Mouse (Mus musculus): Measurements from ENCODE around the gene Smagp. TPM values are rescaled to one million over a fixed set of nuclear protein-coding genes. Genes with fewer than 3 reads are reported as not detected.
"Not testable (repeated sequence)": the region's sequence is repeated elsewhere in the genome, so short reads cannot be mapped to it uniquely, and the experiment has no call there.

The Smagp gene
- polyA plus RNA-seq, 1 experiment from 2014 or later, result 1.6 TPM

DNA sequence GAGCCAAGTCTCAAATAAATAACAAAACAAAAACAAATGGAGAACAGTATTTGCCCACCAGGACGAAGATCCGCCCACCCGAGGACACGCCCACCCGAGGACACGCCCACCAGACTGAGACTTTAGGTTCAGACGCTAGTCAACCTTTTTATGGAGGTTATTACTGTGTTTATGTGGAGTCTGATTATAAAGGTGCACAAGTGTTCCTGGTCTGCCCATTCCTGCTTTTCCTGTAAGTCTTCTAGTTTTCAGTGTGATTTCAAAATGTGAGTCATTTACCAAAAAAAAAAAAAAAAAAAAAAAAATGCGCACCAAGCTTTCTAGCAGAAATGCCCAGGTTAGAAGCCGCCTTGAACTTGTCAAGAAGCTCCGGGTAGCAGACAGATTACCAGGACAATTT, 9.5 kb downstream of the Smagp start:
- DNase-seq (ENCODE audit: low spot score) (no peak), ATAC-seq (no peak)
- Histone ChIP-seq H3K4me2 (ENCODE audit: low read length) (no peak overlapping the region), H3K9ac (ENCODE audit: low read length) (no peak overlapping the region), H3K36me3 (ENCODE audit: control insufficient read depth, insufficient read depth, low read length) (no peaks in the 10 kb centered on the region), H3K9me3 (replicated peaks; ENCODE audit: control insufficient read depth, low read length) (no peaks in the 10 kb centered on the region), H3K27ac (ENCODE audit: low read depth, low read length) (no peak overlapping the region), H3K4me1 (ENCODE audit: control insufficient read depth, insufficient read depth, low read length) (no peaks in the 10 kb centered on the region), H3K4me3 (ENCODE audit: low read depth, low read length) (no peak overlapping the region), H3K27me3 (replicated peaks; ENCODE audit: control insufficient read depth, insufficient read depth, low read length) (no peaks in the 10 kb centered on the region)
- 18% methylated on average over 10 of the region's 10 CpGs for WGBS

DNA sequence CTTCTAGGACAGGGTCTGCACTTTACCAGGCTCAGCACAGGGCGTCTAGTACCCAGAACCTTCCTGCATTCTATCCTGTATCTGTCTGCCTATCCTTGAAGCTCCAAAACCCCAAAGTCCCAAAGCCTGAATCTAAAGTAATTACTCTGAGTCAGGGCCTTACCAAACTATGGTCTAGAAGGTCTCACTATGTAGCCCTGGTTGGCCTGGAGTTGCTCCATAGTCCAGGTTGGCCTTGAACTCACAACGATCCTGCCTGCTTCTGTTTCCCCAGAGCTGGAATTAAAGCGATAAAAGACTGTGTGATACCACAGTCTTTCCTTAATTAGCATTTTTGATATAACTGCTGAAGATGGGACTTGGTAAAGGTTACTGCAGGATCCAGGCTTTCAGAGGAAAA, 12.3 kb downstream of the Smagp start:
- peaks cover 19% of the 10 kb centered on the region for H3K36me3 ChIP-seq (ENCODE audit: control insufficient read depth, insufficient read depth, low read length)
- ATAC-seq (no peak), DNase-seq (ENCODE audit: low spot score) (no peak)
- H3K27me3 ChIP-seq (replicated peaks; ENCODE audit: control insufficient read depth, insufficient read depth, low read length), result no peaks in the 10 kb centered on the region
- no peaks in the 10 kb centered on the region for H3K4me1 ChIP-seq (ENCODE audit: control insufficient read depth, insufficient read depth, low read length)
- H3K9ac ChIP-seq (ENCODE audit: low read length), result no peak overlapping the region
- no peaks in the 10 kb centered on the region for H3K9me3 ChIP-seq (replicated peaks; ENCODE audit: control insufficient read depth, low read length)
- no peak overlapping the region for H3K4me2 ChIP-seq (ENCODE audit: low read length)
- 79% methylated on average over 3 of the region's 3 CpGs for WGBS
- no peak overlapping the region for H3K27ac ChIP-seq (ENCODE audit: low read depth, low read length)
- no peak overlapping the region for H3K4me3 ChIP-seq (ENCODE audit: low read depth, low read length)

DNA sequence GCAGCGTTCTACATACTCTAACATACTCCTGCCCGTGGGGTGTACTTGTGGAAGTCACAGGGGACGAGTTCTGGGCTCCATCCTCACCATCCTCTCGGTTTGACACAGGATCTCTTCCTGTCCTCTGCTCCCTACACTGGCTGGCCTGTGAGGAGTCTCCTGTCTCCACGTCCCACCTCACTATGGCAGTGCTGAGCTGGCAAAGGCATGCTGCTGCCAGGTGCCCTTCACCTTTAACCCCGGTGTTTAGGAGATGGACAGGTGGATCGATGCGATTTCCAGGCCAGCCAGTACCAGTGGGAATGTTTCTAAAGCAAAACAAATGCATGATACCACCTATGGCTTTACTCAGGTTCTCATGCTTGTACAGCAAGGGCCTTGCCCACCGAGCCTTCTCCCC, 13.0 kb downstream of the Smagp start:
- H3K27ac ChIP-seq (ENCODE audit: low read depth, low read length), result no peak overlapping the region
- no peak overlapping the region for H3K4me3 ChIP-seq (ENCODE audit: low read depth, low read length)
- H3K4me2 ChIP-seq (ENCODE audit: low read length), result no peak overlapping the region
- H3K4me1 ChIP-seq (ENCODE audit: control insufficient read depth, insufficient read depth, low read length), result no peaks in the 10 kb centered on the region
- no peak overlapping the region for H3K9ac ChIP-seq (ENCODE audit: low read length)
- ATAC-seq, result no peak
- H3K36me3 ChIP-seq (ENCODE audit: control insufficient read depth, insufficient read depth, low read length), result peaks cover 26% of the 10 kb centered on the region
- H3K9me3 ChIP-seq (replicated peaks; ENCODE audit: control insufficient read depth, low read length), result no peaks in the 10 kb centered on the region
- 86% methylated on average over 9 of the region's 9 CpGs for WGBS
- no peaks in the 10 kb centered on the region for H3K27me3 ChIP-seq (replicated peaks; ENCODE audit: control insufficient read depth, insufficient read depth, low read length)
- no peak for DNase-seq (ENCODE audit: low spot score)

DNA sequence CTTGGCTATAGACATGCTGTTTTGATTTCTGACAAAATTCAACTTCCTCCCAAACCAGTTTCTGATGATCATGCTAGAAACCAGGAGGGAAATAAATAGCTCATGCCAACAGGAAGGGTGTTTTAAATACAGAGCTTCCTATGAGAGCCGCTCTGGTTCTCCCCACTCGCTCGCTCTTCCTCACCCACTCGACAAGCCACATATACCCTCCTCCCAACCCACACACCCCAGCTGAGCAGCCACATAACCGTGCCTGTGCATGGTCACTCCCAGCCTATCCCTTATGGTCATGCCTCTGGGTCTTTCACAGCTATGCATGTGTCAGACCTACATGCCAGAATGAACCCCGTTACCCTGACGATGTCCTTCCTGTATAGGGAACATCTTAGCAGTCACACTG, 14.6 kb downstream of the Smagp start:
- DNase-seq (ENCODE audit: low spot score), result no peak
- 83% methylated on average over 7 of the region's 7 CpGs for WGBS
- H3K27me3 ChIP-seq (replicated peaks; ENCODE audit: control insufficient read depth, insufficient read depth, low read length), result no peaks in the 10 kb centered on the region

DNA sequence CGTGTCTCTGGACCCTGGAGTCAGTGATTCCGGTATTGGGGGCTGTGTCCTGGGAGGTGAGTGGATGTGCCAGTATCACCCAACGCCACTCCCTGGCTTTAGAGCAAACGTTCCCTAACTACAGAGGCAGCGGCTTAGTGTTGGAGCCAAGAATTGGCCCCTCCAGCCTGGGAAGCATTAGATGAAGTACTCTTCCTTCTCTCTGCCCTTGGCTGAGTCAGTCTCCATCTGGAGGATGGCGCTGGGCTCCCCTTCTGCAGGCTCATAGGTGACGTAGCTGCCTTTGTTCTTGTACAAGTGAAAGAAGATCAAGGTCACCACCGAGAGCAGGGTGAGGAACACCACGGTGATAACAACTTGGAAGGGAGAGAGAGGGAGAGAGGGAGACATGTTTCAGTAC, 15.1 kb downstream of the Smagp start:
- 80% methylated on average over 9 of the region's 9 CpGs for WGBS
- not testable (repeated sequence) for H3K27me3 ChIP-seq (replicated peaks; ENCODE audit: control insufficient read depth, insufficient read depth, low read length); H3K4me1 ChIP-seq (ENCODE audit: control insufficient read depth, insufficient read depth, low read length); H3K27ac ChIP-seq (ENCODE audit: low read depth, low read length); H3K4me2 ChIP-seq (ENCODE audit: low read length); DNase-seq (ENCODE audit: low spot score); ATAC-seq; H3K4me3 ChIP-seq (ENCODE audit: low read depth, low read length); H3K9me3 ChIP-seq (replicated peaks; ENCODE audit: control insufficient read depth, low read length); H3K9ac ChIP-seq (ENCODE audit: low read length)
- peaks cover 45% of the 10 kb centered on the region for H3K36me3 ChIP-seq (ENCODE audit: control insufficient read depth, insufficient read depth, low read length)

More for the DNA sequence above, 14.6 kb downstream of the Smagp start:
- ATAC-seq, result no peak
- Histone ChIP-seq H3K27ac (ENCODE audit: low read depth, low read length) (no peak overlapping the region), H3K4me1 (ENCODE audit: control insufficient read depth, insufficient read depth, low read length) (no peaks in the 10 kb centered on the region), H3K9ac (ENCODE audit: low read length) (no peak overlapping the region), H3K4me3 (ENCODE audit: low read depth, low read length) (no peak overlapping the region), H3K9me3 (replicated peaks; ENCODE audit: control insufficient read depth, low read length) (no peaks in the 10 kb centered on the region), H3K4me2 (ENCODE audit: low read length) (no peak overlapping the region), H3K36me3 (ENCODE audit: control insufficient read depth, insufficient read depth, low read length) (peaks cover 41% of the 10 kb centered on the region)

DNA sequence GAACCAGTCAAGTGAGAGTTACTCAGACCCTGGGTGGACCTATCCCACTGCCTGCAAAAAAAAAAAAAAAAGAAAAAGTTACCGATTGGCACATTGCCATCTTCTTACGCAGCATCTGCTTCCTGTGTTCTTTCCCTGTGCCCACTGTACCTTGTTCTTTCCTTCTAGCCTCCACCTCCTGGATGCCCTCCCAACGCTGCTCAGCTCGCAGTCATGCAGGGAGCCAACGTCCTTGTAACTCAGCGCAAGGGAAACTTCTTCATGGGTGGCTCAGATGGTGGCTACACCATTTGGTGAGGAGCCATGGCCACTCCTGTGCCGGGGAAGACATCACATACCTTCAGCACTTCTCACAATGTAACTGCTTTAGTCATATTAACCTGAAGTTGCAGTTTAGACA, 17.5 kb downstream of the Smagp start:
- WGBS, result 90% methylated on average over 7 of the region's 7 CpGs

DNA sequence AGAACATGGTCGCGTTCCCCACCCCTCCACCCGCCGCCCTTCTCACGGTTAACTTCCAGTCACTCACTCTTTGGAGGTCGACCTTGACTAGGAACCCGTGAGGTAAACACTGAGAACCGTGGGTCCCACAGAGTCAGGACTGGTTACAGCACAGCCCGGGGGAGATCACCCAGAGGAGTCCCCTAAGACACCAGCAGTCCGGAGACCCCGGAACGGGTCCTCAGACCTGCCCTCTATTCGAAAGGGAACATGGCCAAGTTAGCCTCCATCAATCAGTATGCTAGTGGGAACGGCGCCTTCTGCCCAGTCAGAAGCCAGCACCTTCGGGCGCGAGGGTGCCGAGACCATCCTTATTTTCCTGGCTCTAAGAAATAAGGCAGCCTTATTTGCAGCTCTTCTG, 20.5 kb downstream of the Smagp start:
- peak overlapping the region; percentile 95 for H3K4me3 ChIP-seq (ENCODE audit: low read depth, low read length)
- H3K4me1 ChIP-seq (ENCODE audit: control insufficient read depth, insufficient read depth, low read length), result peaks cover 7% of the 10 kb centered on the region
- H3K9me3 ChIP-seq (replicated peaks; ENCODE audit: control insufficient read depth, low read length), result no peaks in the 10 kb centered on the region
- ATAC-seq (peak; percentile 6; the same call in 1 of the 2 replicates), DNase-seq (ENCODE audit: low spot score) (no peak)
- H3K27ac ChIP-seq (ENCODE audit: low read depth, low read length), result peak overlapping the region; percentile 95
- H3K9ac ChIP-seq (ENCODE audit: low read length), result peak overlapping the region; percentile 90
- peaks cover 43% of the 10 kb centered on the region for H3K36me3 ChIP-seq (ENCODE audit: control insufficient read depth, insufficient read depth, low read length)
- H3K4me2 ChIP-seq (ENCODE audit: low read length), result peak overlapping the region; percentile 62
- WGBS, result under 1% methylated on average over 19 of the region's 19 CpGs
- H3K27me3 ChIP-seq (replicated peaks; ENCODE audit: control insufficient read depth, insufficient read depth, low read length), result no peaks in the 10 kb centered on the region

More for the DNA sequence above, 17.5 kb downstream of the Smagp start:
- DNase-seq (ENCODE audit: low spot score), result no peak
- peaks cover 45% of the 10 kb centered on the region for H3K36me3 ChIP-seq (ENCODE audit: control insufficient read depth, insufficient read depth, low read length)
- no peak overlapping the region for H3K4me3 ChIP-seq (ENCODE audit: low read depth, low read length)
- H3K9me3 ChIP-seq (replicated peaks; ENCODE audit: control insufficient read depth, low read length), result no peaks in the 10 kb centered on the region
- no peaks in the 10 kb centered on the region for H3K27me3 ChIP-seq (replicated peaks; ENCODE audit: control insufficient read depth, insufficient read depth, low read length)
- no peak for ATAC-seq
- no peak overlapping the region for H3K27ac ChIP-seq (ENCODE audit: low read depth, low read length)
- no peak overlapping the region for H3K4me2 ChIP-seq (ENCODE audit: low read length)
- H3K4me1 ChIP-seq (ENCODE audit: control insufficient read depth, insufficient read depth, low read length), result peaks cover 3% of the 10 kb centered on the region
- H3K9ac ChIP-seq (ENCODE audit: low read length), result no peak overlapping the region

DNA sequence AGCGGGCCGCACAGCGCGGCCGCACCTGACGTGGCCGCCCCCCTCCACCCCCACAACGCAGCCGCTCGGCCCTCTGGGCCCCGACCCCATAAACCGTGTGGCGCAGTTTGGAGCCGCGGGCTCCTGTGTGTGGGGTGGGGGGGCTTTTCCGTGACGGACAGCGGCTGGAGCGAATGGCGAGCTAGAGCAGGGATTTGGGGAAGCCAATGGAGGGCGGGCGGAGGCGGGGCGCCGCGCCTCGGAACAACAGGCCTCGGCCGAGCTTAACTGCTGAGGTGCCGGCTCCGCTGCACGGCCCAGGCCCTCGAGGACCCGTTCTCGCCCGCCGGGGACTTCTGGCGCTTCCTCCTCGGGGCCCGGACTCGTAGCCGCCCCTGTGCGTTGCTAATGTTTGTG, 20.9 kb downstream of the Smagp start:
- no peaks in the 10 kb centered on the region for H3K27me3 ChIP-seq (replicated peaks; ENCODE audit: control insufficient read depth, insufficient read depth, low read length)
- DNase-seq (ENCODE audit: low spot score) (peak; percentile 95), ATAC-seq (peak; percentile 88)
- H3K4me2 ChIP-seq (ENCODE audit: low read length), result peak overlapping the region; percentile 62
- no peaks in the 10 kb centered on the region for H3K9me3 ChIP-seq (replicated peaks; ENCODE audit: control insufficient read depth, low read length)
- under 1% methylated on average over 32 of the region's 43 CpGs for WGBS
- peak overlapping the region; percentile 95 for H3K4me3 ChIP-seq (ENCODE audit: low read depth, low read length)
- peaks cover 39% of the 10 kb centered on the region for H3K36me3 ChIP-seq (ENCODE audit: control insufficient read depth, insufficient read depth, low read length)
- peak overlapping the region; percentile 90 for H3K9ac ChIP-seq (ENCODE audit: low read length)
- H3K27ac ChIP-seq (ENCODE audit: low read depth, low read length), result peak overlapping the region; percentile 95
- H3K4me1 ChIP-seq (ENCODE audit: control insufficient read depth, insufficient read depth, low read length), result peaks cover 7% of the 10 kb centered on the region

DNA sequence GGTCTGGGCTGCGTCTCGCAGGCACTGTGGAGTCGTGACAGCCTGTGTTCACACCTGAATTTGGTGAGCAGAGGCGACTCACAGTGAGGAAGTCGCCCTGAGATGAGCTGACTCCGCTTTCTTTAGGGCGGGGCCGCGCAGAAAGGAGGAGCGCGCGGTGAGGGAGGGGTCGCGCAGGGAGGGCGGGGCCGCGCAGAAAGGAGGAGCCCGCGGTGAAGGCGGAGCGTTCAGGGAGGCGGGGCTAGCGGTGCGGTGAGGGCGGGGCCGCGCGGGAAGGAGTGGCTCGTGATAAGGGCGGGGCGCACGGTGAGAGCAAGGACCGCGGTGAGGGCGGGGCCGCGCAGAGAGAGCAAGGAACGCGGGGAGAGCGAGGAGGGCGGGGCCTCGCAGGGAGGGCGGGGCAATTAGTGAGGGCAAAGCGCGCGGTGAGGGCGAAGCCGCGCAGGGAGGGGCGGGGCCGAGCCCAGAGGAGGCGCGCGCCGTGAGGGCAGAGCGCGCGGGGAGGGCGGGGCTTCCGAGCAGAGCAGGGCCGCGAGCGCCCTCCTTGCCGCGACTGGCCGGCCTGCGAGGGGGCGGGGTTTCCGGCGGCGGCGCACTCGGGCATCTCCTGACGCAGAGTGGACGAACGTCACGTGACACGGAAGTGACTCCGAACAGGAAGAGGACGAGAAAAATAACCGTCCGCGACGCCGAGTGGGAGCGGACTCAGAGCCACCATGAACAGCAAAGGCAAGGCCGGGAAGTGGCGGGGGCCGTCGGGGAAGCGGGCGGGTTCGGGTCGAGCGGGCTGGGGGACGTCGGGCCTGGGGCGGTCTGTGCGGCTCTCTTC, 21.5 kb downstream of the Smagp start, which contains the start of gene Dazap2:
Dazap2 (plus strand) TSS at position 354 of the 829 bp plus-strand sequence.
- H3K9me3 ChIP-seq (replicated peaks; ENCODE audit: control insufficient read depth, low read length), result no peaks in the 10 kb centered on the region
- peaks cover 7% of the 10 kb centered on the region for H3K4me1 ChIP-seq (ENCODE audit: control insufficient read depth, insufficient read depth, low read length)
- peaks cover 33% of the 10 kb centered on the region for H3K36me3 ChIP-seq (ENCODE audit: control insufficient read depth, insufficient read depth, low read length)
- H3K4me2 ChIP-seq (ENCODE audit: low read length), result peak within 1 kb of the TSS; percentile 78
- H3K27me3 ChIP-seq (replicated peaks; ENCODE audit: control insufficient read depth, insufficient read depth, low read length), result no peaks in the 10 kb centered on the region
- ATAC-seq, result peak; percentile 91
- peak within 1 kb of the TSS; percentile 90 for H3K9ac ChIP-seq (ENCODE audit: low read length)
- peak within 1 kb of the TSS; percentile 95 for H3K4me3 ChIP-seq (ENCODE audit: low read depth, low read length)
- peak; percentile 98 for DNase-seq (ENCODE audit: low spot score)
- peak within 1 kb of the TSS; percentile 95 for H3K27ac ChIP-seq (ENCODE audit: low read depth, low read length)
- under 1% methylated on average over 70 of the region's 99 CpGs for WGBS

Measured in forebrain, embryonic 14.5 days (tissue).